Mouse (Mus musculus) neutrophil, adult 5-6 weeks (primary cell): Measurements from ENCODE around the gene Pprc1. TPM values are rescaled to one million over a fixed set of nuclear protein-coding genes. Genes with fewer than 3 reads are reported as not detected.
A peak's percentile ranks its signal among the peaks of the same experiment; 100 is the strongest.

Experiments used
- ATAC-seq: fragments of 151-379, 151-347 bp; 2 replicates; pipeline ENCODE4 v1.8.0; 2017; ENCODE audit warnings: mild to moderate bottlenecking, moderate TSS enrichment; ENCODE audit not compliant: insufficient number of reproducible peaks, poor library complexity, low FRiP score, severe bottlenecking; ENCODE audit errors: extremely low read depth
- total RNA-seq: library from RNA; stranded (forward); fragments of 200-1000 nt; gene quantifications from 2 replicates; pipeline ENCODE4 v1.2.3, GENCODE M21; 2017

Pprc1 gene
- total RNA-seq, result 9.7 and 13.0 TPM in 2 replicates

DNA sequence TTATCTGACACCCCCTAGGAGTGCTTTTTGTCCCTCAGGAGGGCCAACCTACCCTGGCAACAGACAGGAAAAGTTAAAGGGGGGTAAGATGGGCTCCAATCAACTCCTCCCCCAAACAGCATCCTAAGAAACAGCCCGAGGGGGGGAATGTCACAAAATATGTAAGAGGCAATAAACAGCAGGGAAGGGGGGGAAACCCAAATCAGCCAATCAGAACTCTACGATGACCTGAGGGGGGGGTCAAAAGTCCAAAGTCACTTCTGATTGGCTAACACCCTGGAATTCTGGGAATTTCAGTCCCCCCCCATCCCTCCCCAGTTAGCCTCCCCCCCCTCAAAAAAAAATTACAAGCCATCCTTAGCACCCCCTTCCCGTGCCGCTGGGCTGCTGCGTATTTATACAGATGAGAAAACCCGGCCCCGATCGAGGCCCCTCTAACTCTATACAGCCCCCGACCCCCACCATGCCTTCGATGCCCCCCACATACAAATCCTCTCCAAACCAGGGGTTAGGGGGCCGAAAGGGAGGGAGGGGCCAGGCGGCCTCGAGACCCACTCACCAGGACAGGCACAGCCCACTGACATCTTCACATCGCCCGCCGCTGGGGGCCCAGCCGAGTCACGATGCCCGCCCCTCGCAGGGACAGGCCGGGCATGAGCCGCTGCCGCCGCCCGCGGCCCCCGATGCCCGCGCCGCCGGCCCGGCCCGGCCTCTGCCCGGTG is at the start of gene Pprc1:
TSS of gene Pprc1 (plus strand) at position 616 of the 722 bp plus-strand sequence.
- 0 out of 2 replicates have a peak, but pooled peaks have one; percentile 1 for ATAC-seq

DNA sequence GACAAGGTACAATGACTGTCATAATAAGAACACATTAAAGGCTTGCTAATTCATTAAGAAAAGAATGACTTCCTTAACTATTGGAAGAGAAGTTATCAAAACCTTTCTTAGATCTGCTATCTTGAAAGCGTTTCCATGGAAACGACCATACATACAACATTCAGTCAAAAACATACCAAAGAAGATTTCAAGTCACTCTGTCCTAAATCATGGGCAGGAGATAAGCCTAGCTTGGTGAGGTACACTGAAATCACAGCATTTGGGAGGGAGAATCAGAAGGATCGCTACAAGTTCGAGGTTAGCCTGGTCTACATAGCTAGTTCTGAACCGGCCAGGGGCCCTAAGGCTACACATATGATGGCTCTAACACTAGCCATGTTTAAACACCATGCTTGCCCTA is 47.3 kb upstream of the Pprc1 start:
- ATAC-seq, result no peak

DNA sequence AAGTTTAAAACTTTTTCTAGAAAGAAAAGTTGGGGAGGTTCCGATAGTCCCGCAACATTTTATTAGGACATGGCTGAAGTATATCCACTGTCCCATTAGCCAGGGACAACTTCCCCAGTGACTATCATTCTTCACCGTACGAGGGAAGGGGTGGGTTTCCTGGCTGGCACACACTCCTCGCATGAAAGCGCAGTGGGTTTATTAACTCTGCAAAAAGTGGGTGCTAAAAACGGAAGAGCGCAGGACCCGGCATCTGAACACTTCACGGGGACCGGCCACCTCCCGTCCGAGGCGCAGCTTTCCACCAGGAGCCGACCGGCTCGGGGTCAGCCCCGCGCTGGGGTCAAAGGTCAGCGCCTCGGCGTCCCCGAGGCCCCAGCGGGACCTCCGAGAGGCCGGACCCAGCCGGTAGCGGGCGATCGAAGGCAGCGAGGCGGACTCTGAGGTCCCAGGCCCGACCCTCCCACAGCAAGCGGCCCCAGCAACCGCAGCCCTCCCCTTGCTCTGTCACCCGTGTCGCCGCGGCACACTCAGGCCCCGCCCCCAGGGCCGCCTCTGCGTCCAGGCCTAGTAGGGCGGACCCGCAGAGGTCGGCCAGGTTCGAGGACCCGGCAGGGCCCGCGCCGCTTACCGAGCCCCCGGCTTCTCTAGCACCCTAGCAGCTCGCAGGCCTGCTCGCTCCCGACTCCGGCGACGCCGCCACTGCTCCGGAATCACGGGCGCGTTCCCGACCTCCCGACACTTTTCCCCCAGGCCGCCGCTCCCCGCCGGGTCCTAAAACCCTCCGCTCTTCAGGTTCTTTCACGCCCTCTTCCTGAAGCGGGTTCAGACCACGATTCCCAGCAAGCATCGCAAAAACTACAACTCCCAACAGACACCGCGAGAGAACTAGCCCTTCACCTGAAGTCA is 46.6 kb upstream of the Pprc1 start, which contains the start of gene Armh3:
TSS of gene Armh3 (minus strand) at position 704 of the 909 bp plus-strand sequence.
- ATAC-seq, result peak; percentile 84

DNA sequence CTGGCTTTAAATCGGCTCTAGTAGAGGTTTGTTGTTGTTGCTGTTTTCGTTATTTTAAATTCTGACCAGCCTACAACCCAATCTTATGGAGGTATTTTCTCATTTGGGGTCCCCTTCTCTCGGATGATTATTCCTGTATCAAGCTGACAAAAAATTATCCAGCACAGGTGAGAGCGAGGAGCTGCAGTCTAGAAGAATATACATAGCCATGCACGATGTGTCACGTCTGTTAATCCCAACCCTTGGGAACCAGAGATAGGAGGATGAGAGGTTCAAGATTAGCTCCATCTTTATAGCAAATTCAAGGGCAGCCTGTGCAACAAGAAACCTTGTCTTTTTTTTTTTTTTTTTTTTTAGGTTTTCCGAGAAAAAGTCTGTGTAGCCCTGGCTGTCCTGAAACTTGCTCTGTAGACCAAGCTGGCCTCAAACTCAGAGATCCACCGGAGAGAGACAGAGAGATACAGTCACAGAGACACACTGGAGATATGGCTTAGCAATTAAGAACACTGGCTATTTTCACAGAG is 45.9 kb upstream of the Pprc1 start:
- ATAC-seq, result no peak

DNA sequence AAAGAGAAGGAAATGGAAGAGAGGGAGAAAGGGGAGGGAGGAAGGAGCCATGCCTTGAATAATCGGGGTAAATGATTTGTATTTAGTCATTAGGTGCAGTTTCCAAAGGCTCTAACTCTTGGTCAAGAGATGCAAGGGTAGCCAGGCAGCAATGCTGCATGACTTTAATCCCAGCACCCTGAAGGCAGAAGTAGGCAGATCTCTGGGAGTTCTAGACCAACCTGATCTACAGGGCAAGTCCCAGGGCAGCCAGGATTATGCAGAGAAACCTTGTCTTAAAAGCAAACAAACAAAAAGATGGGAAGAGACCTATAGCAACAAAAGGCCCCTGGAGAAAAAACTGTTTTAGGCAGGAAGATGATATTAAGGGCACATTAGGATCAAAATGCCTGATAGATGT is 45.3 kb upstream of the Pprc1 start:
- ATAC-seq, result no peak

DNA sequence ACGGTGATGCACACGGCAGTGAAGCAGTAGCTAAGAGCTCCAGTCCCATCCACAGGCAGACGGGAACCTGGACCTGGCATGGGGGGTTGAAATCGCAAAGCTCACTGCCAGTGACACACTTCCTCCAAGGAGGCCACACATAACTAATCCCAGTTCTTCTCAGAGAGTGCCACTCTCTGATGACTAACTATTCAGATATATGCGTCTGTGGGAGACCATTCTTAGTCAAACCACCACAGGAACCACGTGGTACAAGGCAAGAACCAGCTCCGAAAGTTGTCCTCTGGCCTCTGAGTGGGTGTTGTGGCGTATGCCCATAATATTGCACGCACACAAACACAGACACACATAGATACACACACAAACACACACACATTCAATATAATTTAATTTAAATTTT is 42.4 kb upstream of the Pprc1 start:
- no peak for ATAC-seq

DNA sequence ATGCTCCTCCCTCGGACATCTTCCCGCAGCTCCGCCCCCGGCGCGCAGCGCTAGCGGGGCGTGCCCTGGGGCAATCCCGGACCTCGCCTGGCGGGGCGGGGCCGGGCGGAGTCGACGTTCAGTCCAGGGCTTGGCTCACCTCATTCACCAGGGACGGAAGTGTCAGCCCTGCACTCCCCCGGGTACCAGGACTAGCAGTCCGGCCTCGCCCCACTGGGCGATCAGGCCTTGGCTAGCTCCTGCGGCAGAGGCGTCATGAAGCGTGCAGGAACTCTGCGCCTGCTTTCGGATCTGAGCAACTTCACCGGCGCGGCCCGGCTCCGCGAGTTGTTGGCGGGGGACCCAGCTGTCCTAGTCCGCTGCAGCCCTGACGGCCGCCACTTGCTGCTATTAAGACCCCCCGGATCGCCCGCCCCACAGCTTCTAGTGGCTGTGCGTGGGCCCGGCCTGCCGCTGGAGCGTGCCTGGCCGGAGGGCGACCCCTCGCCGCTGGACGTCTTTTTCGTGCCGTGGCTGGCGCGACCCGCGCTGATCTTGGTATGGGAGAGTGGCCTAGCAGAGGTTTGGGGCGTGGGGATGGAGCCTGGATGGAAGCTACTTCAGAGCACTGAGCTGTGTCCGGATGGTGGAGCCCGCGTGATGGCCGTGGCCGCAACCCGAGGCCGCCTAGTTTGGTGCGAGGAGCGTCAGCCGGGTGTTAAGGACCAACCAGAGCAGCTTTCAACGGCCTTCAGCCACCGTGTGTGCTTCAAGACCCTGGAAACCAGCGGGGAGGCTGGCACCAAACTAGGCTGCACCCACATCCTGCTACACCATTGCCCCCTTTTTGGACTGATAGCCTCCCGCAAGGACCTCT is 41.1 kb upstream of the Pprc1 start, which contains the start of gene Hps6:
TSS of gene Hps6 (plus strand) at position 138 of the 856 bp plus-strand sequence.
- ATAC-seq, result peak; percentile 75

DNA sequence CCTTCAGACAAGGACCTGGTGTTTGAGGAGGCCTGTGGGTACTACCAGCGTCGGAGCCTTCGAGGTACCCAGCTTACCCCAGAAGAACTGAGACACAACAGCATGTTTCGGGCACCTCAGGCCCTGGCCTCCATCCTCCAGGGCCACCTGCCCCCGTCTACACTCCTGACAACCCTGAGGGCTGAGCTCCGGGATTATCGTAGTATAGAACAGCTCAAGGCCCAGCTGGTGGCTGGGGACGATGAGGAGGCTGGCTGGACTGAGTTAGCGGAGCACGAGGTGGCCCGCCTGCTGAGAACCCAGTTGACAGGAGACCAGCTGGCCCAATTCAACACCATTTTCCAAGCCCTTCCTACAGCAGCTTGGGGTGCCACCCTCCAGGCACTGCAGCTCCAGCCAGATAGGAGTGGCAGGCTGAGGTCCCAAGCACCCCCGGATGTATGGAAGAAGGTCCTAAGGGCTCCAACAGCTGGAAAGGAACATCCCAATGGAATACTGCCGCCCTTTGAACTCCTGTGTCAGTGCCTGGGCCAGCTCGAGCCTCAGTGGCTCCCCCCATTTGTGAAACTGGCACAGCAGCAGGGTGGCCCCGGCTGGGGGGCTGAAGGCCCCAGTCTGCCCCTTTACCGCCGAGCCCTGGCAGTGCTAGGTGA is 39.7 kb upstream of the Pprc1 start:
- ATAC-seq, result no peak

DNA sequence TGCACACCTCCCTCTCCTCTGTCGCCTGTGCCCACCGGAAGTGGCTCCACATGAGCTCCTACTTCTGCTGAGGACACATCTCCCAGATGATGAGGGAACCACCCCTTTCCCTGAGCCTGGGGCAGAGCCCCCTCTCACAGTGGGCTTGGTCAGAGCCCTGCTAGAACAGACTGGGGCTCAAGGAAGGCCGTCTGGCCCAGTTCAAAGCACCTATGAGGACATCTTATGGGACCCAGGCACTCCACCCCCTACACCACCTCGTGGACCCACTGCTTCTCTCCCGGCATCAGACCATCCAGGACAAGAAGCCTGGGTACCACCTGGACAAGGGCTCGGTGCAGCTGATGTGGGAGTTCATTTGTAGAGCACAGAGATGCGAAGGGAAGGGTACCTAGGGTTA is 39.0 kb upstream of the Pprc1 start:
- ATAC-seq, result no peak

DNA sequence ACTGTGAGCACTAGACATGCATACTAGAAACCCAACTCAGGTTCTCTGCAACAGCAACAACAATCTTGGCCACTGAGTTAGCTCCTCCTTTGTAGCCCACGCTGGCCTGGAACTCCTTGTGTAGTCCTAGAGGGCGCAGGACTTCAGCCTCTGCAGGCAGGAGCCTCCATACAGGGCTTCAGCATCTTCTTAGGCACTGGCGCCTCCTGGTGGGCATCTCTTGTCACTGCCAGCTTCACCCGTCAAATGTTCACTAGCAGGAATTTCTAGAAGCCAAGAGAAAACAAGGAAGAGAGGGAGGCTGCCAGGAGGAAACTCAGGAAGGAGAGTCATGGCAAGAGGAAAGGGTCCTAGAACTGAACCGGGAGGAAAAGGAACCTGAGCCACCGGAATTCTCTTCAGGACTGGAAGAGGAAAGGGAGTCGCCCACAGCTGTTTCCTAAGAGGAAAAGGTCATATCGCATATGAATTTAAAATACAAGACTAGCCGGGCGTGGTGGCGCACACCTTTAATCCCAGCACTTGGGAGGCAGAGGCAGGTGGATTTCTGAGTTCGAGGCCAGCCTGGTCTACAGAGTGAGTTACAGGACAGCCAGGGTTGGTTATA is 30.0 kb upstream of the Pprc1 start:
- ATAC-seq, result peak; percentile 97

DNA sequence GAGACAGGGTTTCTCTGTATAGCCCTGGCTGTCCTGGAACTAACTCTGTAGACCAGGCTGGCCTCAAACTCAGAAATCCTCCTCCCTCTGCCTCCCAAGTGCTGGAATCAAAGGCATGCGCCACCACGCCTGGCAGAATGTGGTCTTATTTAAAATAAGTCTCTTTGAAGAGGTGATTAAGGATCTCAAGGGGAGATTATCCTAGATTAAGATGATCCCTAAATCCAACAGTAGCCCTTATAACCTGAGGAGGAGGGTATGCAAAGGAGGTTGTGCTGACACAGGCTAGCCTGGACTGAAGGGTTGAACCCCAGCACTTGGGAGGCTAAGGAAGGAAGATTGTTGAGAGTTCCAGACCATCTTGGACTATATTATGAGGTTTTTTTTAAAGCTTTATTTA is 28.7 kb upstream of the Pprc1 start:
- no peak for ATAC-seq

DNA sequence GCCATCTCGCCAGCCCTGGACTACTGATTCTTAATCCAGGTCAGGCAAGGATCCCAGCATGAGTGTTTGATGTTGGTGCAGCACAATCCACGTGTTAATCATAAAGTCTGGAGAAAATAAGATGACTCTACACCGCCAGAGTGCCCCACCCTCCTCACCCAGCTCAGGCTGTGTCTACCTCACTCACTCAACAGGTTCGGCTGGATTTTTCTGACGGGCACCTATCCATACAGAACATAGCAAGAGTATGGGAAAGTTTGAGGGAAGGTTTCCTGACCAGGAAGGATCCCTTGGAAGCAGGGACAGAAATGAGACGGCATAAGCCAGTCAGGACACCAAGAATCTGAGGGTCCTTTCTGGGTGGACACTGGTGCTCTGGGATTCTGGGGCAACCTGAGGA is 19.7 kb upstream of the Pprc1 start:
- ATAC-seq, result no peak

DNA sequence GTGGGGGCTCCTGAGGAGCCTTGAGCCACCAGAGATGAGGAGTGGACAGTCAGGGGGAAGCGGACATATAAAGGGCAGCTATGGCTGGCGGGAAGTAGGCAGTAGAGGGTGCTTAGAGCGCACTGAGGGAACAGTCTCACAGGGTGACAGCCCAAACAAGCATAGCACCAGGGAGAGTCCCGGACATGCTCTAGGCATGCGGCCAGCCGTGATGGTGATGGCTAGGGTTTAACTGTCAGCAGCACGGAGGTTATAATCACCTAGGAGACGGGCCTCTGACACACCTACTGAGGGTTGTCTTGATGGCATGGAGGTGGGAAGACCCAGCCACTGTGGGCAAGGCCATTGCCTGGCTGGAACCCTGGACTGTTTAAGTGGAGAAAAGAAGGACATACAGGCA is 18.1 kb upstream of the Pprc1 start:
- ATAC-seq, result no peak

DNA sequence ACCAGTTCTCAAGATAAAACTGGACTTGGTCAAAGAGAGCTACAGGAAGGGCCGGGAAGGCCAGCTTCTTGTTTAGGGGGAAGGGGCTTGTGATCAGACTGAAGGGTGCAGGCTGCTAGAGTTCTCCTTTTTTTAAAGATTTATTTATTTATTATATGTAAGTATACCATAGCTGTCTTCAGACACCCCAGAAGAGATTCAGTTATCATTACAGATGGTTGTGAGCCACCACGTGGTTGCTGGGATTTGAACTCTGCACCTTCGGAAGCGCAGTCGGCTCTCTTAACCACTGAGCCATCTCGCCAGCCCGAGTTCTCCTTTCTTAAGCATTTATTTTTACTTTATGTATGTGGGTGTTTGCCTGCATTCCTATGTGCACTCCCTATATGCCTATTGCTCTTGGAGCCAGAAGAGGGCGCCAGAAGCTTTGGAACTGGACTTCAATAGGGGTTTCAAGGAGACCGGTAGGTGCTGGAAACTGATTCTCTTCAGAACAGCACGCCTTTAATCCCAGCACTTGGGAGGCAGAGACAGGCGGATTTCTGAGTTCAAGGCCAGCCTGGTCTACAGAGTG is 15.9 kb upstream of the Pprc1 start:
- no peak for ATAC-seq

DNA sequence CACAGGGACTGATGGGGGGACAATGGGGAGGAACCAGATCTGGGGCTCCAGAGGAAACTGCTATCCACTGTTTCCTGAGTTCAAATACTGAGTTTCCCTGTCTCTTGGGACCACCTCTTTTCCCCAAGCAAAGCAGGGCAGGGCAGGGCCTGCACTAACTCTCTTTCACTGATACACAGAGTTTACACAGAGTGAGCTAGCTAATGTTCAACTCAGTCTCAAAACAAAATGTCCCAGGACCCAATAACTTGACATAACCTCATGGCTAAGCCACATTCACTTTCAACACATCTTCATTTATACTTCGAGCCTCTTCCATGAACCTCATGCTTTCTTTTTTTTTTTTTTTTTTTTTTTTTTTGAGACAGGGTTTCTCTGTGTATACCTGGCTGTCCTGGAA is 15.0 kb upstream of the Pprc1 start:
- no peak for ATAC-seq

DNA sequence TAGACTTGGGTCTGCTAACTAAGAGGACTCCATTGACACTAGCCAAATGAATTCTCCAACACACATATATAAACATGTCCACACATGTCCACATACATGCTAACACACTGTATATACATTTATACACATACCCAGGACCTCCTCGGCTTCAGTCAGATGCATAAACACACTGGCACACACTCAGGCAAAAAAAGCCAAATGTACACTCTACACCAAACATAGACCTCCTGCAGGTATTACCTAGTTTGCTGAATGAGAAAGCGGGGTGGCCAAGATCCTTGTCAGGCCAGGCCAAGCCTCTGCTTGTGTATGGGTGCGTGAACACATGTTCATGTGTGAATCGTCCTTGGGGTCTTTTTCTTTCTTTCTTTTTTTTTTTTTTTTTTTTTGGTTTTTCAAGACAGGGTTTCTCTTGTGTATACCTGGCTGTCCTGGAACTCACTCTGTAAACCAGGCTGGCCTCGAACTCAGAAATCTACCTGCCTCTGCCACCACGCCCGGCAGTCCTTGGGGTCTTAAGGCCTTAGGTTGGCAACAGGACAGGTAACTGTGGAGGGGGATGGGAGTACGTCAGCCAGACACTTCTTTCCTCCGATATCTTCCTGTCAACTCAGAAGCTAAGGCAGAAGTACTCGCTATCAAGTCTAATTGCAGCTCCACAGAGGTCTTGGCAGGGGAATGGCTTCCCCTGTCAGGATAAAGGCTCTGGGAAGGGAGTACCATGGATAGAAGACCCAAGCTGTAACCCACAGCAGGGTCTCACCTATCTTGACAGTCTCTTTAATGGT is 14.3 kb upstream of the Pprc1 start:
- ATAC-seq, result no peak
